Mouse (Mus musculus) left cerebral cortex, postnatal 14 days (tissue): ENCODE measurements at regions not wholly inside any gene's neighbourhood (a gene's known extent, or its start where the extent isn't known, plus 50 kb on each side); places are given as distances from the start of the nearest gene placed in this dataset.
A peak's percentile ranks its signal among the peaks of the same experiment; 100 is the strongest.

ENCODE experiments used
- DNase-seq, 2 experiments: peaks; one replicate each; pipeline ENCODE4 v3.0.0; 2021 to 2022; ENCODE audit warnings: low spot score in 2 of 2, mixed read lengths in 1 of 2
- intact Hi-C: fragments of 180-260 bp; cut with DNase I; formaldehyde crosslinking; loops from one replicate; pipeline ENCODE4 v1.15.1; 2025

DNA sequence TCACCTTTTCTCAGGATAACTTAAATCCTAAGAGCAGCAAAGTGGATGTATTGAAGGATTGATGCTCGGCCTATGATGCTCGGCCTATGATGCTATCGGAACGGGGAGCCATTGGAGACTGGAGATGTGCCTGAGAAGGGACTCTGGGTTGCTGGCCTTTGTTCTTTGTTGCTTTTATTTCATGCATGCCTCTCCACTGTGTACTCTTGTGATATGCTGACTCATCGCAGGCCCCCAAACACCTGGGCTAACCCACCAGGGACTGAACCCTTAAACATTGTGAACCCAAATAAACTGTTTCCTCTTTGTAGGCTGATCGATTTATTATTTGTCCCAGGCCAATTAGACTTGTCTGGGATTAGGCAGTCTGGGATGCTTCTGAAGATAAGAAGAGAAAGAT is 61.9 kb downstream of the Pdcl3 start:
- intact Hi-C loops, result no loop called here
- no peak for DNase-seq

DNA sequence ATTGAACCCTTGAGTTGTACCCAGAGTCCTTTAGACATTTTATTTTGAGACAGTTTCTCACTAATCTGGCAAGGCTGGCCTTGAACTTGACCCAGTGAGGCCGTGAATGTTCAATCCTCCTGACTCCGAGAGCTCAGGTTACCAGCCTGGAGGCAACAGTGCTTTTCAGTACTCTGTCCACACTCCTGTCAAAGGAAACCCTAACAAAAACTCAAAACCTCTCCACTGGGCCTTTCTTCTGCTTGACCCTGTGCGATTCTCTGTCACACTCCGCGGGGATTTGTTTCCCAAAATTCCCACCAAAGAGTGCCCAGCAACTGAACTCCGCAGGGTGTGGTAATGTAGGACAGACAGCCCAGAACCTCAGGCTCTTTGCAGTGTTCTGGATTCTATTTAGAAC is 71.9 kb downstream of the Pdcl3 start:
- intact Hi-C loops, result no loop called here

GRCm38 (mm10) chr1:39062509-39062908 is 77.1 kb downstream of the Pdcl3 start:
- intact Hi-C loops, result no loop called here
- no peak for DNase-seq

More for the DNA sequence above, 71.9 kb downstream of the Pdcl3 start:
- no peak for DNase-seq

DNA sequence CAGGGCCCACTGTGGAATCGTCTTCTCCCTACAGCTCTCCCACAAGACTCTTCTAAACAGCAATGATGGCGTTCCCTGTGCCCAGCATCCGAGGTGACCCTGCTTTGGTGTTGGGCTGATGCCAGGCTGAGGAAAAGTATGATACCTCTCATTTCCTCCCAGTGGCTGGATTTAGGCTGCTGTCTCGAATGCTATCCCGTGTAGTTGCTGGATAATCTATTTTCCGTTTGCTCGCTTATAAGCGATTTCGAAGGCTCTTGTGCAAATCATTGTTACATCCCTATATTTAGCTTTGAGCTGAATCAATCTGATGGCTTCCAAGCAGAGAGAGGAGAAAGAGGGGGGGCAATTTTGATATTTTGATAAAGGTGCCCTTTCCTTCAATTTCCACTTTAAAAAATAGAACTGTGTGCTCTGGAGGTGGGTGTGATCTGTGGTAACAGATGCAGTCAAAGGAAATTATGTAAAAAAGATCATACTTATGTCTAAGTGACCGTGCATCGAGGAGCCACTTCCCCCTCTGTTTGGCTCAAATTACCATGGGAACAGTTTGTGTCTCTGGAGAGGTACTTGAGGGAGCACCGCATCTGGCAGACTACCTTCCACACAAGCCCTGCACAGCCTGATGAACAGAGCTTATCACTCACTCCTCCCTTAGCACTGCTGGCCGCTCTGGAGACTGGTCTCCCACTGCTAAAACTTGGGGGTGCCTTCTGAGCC is 78.4 kb downstream of the Pdcl3 start:
- intact Hi-C loops, result no loop called here
- DNase-seq, result peak; percentile 40 to 64

GRCm38 (mm10) chr1:39064781-39065180 is 79.4 kb downstream of the Pdcl3 start:
- peak; percentile 22 to 49 for DNase-seq
- intact Hi-C loops, result no loop called here

DNA sequence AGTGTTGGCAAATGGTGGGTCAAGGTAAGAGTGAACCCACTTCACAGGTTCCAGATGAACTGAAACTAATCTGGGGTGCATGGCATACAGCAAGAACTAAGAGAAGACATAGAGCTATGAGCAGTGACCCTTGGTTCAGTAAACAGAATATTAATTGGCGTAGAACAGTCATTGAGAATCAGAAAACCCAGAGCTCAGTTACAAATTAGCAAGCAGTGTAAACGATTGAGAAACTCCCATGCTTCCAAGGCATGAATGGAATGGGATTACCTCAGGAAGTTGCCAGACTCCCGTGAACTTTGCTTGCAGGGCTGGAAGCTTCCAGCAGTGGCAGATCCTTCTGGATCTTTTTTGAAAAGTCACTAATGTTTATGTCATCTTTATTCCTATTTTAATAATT is 82.5 kb downstream of the Pdcl3 start:
- intact Hi-C loops, result no loop called here
- DNase-seq, result no peak

DNA sequence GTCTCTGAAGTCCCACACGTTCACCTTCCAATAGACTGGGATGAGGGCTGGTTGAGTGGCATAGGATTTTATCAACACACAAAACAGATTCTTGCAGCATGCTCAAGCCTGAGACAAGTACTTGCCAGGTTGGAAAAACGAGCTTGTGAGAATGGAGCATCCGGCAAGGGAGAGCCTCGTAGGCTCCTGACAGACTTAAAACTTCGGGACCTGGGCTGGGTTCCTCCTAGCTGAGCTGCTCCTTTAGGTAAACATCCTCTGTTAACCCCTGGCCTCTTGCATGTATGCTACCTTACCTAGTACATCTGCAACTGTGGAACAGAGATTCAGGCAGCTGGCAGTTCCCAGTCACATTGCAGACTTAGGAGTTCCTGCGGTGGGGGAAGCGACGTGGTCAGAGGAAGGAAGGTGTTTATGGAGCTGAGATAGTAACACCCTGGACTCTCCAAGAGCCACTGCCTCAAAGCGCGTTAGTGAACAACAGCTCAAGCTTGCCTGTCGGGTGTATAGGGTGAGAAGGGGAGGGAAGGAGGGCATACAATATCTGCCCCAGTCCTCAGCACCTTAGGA is 83.8 kb downstream of the Pdcl3 start:
- intact Hi-C loops, result no loop called here
- DNase-seq, result no peak

DNA sequence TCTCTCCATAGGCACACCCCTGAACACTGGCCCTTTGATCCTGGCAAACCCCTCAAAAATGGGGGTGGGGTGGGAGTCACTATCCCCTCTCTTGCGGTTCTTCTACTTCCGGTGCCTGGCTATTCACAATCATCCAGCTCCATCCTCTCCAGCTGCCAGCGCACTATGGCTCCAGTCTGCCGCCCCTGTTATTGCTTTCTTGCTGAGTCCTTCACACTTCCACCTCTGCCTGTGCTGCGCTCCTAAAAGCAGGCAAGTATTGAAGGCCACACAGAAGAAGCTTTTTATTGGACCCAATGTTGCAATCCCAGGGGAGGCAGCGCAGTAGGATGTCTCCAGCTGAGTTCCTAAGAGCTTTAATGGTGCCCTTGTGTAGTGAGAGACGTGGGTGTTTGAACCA is 84.3 kb downstream of the Pdcl3 start:
- DNase-seq, result no peak
- intact Hi-C loops, result no loop called here

- intact Hi-C loops, result no loop called here
- no peak for DNase-seq
Observed at GRCm38 (mm10) chr1:39075966-39076365, 90.6 kb downstream of the Pdcl3 start.

DNA sequence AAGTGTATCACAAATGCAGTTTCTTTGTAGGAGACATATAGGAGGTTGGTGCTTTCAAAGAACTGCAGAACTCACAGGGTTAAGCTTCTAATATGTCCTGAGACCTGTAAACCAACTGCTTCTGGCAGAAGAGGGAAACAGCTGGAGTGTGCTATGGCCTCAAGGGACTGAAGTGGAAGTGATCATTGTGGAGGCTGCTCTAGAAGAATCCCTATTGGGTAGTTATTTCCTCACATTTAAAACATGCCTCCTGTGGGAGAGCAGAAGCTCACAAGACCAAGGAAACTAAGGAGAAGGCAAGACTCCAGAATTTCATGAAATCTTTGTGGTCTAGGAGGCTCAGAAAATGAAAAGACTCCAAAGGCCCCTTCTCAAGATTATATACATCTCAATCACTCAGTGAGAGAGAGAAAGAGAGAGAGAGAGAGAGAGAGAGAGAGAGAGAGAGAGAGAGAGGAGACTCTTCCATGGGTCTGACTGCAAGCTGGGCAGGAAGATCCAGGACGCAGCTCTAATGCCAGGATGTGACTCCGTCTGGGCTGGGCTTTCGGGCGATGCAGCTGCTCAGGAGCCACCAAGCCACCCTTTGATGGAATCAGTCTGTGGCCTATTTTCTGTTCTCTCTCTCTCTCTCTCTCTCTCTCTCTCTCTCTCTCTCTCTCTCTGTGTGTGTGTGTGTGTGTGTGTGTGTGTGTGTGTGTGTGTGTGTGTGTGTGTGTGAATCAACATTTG is 93.3 kb downstream of the Pdcl3 start:
- intact Hi-C loops, result no loop called here
- no peak for DNase-seq

- intact Hi-C loops, result no loop called here
- no peak for DNase-seq
Observed at GRCm38 (mm10) chr1:39083911-39084826, 98.8 kb downstream of the Pdcl3 start.

DNA sequence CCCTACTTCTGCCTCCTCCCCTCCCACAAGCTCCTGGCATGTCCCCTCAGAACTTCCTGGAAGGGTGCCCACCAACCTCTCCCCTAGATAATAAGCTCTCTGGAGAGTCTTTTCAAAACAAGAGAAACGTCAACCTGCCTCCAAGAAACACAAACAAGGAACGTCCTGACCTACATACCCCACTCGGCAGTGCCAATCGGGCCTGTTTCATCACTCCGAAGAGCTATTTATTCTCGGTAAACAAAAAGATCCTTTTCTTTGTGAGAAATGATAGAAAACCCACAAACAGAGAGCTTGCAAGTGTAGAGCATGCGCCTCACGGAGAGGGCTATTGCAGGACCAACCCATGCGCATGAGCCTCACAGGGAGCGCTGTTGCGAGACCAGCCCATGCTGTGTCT is 100.9 kb downstream of the Pdcl3 start:
- intact Hi-C loops, result no loop called here
- DNase-seq, result peak; percentile 63 to 79

GRCm38 (mm10) chr1:39089875-39090274 is 103.7 kb upstream of the Npas2 start:
- no peak for DNase-seq
- intact Hi-C loops, result loop anchor here (10.0 kb wide), 1 partner anchor 245 kb away; no protein-coding TSS in a partner anchor

- DNase-seq, result no peak
- intact Hi-C loops, result loop anchor here (10.0 kb wide), 1 partner anchor 244 kb away; no protein-coding TSS in a partner anchor
Observed at GRCm38 (mm10) chr1:39091121-39091520, 102.4 kb upstream of the Npas2 start.

DNA sequence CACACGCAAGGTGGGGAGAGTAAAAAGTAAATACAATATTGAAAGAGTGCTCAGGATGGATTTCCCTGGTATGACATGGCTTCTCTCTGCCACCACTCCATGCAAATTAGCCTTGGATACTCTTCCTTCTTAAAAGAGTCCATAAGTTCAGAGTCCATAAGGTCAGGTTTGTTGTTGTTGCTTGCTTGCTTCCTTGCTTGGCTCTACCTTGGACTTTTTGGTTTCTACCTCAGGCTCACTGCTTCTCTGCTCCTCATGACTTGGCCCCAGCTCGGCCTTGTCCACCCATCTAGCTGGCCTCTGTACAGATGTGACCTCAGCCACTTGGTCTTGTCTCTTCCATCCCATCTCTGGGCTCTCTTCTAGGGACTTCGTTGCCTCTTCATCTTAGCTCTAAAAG is 101.9 kb upstream of the Npas2 start:
- intact Hi-C loops, result loop anchor here (10.0 kb wide), 1 partner anchor 243 kb away; no protein-coding TSS in a partner anchor
- no peak for DNase-seq

DNA sequence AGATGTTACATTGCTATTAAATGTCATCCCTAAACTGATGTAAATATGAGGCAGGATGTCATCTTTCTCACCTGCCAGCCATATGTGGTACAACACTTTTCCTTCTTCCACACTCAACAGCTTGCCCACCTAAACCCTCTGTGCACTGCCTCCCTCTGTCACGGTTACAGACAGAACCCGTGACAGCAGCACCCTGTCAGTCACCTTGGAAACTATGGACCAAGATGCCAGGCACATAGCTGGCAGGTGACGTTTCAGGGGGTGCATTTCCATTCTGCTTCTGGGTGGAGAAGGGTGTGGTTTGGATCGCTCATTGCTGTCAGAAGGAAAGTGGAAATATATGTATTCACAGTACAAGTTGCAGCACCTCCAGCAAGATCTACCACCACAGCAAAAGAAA is 100.2 kb upstream of the Npas2 start:
- intact Hi-C loops, result loop anchor here (10.0 kb wide), 1 partner anchor 242 kb away; no protein-coding TSS in a partner anchor
- peak in 1 of 2 experiments; percentile 53 for DNase-seq

DNA sequence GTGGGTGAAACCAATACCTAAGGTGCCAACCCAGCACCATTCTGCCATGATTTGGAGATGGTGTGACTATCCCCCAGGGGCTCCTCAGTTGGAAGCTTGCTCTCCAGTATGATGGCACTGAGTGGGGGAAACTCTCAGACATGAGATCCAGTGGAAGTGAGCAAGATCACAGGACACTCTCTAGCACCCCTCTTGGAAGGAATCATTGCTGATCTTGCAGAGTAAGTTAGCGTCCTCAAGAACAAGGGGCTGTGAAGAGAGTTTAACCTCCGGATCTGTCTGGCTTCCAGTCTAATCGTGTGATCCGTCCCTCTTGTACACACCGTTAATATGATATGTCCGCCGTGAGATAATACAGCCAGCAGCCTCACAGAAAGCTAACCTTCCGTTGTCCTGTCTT is 99.5 kb upstream of the Npas2 start:
- no peak for DNase-seq
- intact Hi-C loops, result loop anchor here (10.0 kb wide), 1 partner anchor 241 kb away; no protein-coding TSS in a partner anchor

DNA sequence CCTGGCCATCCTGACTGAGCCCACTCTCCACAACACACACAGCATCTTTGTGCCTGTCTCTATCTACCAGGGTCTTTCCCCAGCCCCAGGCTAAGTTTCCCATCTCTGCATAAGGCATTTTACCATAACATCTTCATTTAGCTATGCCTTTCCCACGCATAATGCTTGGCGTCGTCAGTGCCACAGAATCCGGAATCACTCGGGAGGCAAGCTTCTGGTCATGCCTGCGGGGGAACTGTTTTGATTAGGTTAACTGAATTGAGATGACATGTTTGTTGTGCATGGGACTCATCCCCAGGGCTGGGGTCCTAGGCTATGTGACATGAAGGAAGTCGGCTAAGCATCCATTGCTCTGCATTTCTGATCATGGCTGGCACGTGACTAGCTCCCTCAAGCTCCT is 97.6 kb upstream of the Npas2 start:
- DNase-seq, result no peak
- intact Hi-C loops, result loop anchor here (5.0 to 10.0 kb wide), 4 partner anchors 69 to 239 kb away; partner anchors contain the start of gene Npas2

DNA sequence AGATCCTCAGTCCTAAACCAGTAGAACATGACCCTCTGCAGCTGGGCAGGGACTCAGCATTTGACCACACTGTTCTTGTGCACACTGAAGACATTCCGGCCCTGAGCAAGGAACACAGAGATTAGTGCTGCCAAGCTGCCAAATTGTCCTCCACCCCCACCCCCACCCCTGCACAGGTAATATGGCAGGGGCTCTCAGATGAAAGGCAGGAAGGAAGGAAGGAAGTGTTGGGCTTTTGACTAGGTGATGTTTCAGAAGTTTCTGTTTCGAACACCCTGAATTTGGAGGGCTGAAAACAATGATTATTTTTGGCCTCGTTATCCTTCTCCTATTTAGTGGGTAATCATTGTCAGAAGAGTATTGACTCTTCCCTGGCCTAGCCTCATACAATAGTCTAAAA is 96.8 kb upstream of the Npas2 start:
- DNase-seq, result no peak
- intact Hi-C loops, result loop anchor here (1.0 to 10.0 kb wide), 5 partner anchors 69 to 238 kb away; partner anchors contain the start of gene Npas2
